Mouse (Mus musculus) heart, embryonic 11.5 days (tissue): ENCODE measurements around the gene Ntrk1. TPM values are rescaled to one million over a fixed set of nuclear protein-coding genes. Genes with fewer than 3 reads are reported as not detected.

Experiments used
- ATAC-seq: fragments of 200-750 bp; cut with Nextera tagmentation; replicated peaks from 2 replicates; pipeline ENCODE4 v1.8.0; 2017; ENCODE audit warnings: moderate library complexity; ENCODE audit not compliant: insufficient number of reproducible peaks, low FRiP score, low TSS enrichment
- H3K27ac ChIP-seq: fragments of 300-500 bp; sonication (generic); 2 replicates; pipeline ENCODE4 v1.5.1; 2014; ENCODE audit warnings: mild to moderate bottlenecking, low read depth, low read length
- H3K27me3 ChIP-seq: fragments of 300-500 bp; sonication (generic); 2 replicates; pipeline ENCODE4 v1.6.1; 2014; ENCODE audit warnings: mild to moderate bottlenecking, low read length, mixed read lengths; ENCODE audit not compliant: control insufficient read depth, insufficient read depth
- H3K36me3 ChIP-seq: fragments of 300-500 bp; sonication (generic); 2 replicates; pipeline ENCODE4 v1.6.1; 2014; ENCODE audit warnings: mild to moderate bottlenecking, low read length, moderate library complexity, mixed read lengths; ENCODE audit not compliant: control insufficient read depth, insufficient read depth
- H3K4me1 ChIP-seq: fragments of 300-500 bp; sonication (generic); 2 replicates; pipeline ENCODE4 v1.6.1; 2014; ENCODE audit warnings: low read length; ENCODE audit not compliant: control insufficient read depth, insufficient read depth
- H3K4me2 ChIP-seq: fragments of 300-500 bp; sonication (generic); 2 replicates; pipeline ENCODE4 v1.6.1; 2014; ENCODE audit warnings: mild to moderate bottlenecking, moderate library complexity
- H3K4me3 ChIP-seq: fragments of 300-500 bp; sonication (generic); 2 replicates; pipeline ENCODE4 v1.5.1; 2014; ENCODE audit warnings: low read depth, low read length
- H3K9ac ChIP-seq: fragments of 300-500 bp; sonication (generic); 2 replicates; pipeline ENCODE4 v1.6.1; 2014; ENCODE audit warnings: mild to moderate bottlenecking, low read depth, low read length, moderate library complexity
- H3K9me3 ChIP-seq: fragments of 300-500 bp; sonication (generic); replicated peaks from 2 replicates; pipeline ENCODE4 v1.6.1; 2016; ENCODE audit warnings: low read length; ENCODE audit not compliant: control insufficient read depth
- WGBS: fragments of 180-500 bp; shearing (Covaris S2); extraction: QIAGEN DNeasy Blood & Tissue Kit; methylation state at CpG from one replicate; pipeline ENCODE4 v1.1.7; 2014; ENCODE audit not compliant: insufficient replicate concordance; 5-methylcytosine and 5-hydroxymethylcytosine counted together
- polyA plus RNA-seq: library from polyadenylated mRNA; unstranded; fragments of >200 nt; fragmentation: Nextera tagmentation; extraction: Ambion mirVana; gene quantifications from 2 replicates; pipeline ENCODE4 v1.2.1, GENCODE M21; 2014

Ntrk1 gene
- polyA plus RNA-seq, 1 experiment from 2014 or later: 0.30 TPM

GRCm38 (mm10) chr3:87796736-87797334 is 1.9 kb upstream of the Ntrk1 start, which contains the start of gene Insrr:
Gene Insrr (plus strand): TSS chr3:87796951.
- H3K27ac ChIP-seq: no peak within 1 kb of the TSS
- H3K9me3 ChIP-seq: no peaks in the 10 kb centered on the region
- no peak within 1 kb of the TSS for H3K9ac ChIP-seq
- peaks cover 100% of the 10 kb centered on the region for H3K27me3 ChIP-seq
- H3K4me2 ChIP-seq: peak within 1 kb of the TSS; percentile 63
- ATAC-seq: no peak
- WGBS: 1% methylated on average over 29 of the region's 29 CpGs
- peaks cover 13% of the 10 kb centered on the region for H3K4me1 ChIP-seq
- H3K4me3 ChIP-seq: peak within 1 kb of the TSS; percentile 34
- H3K36me3 ChIP-seq: no peaks in the 10 kb centered on the region

- Histone ChIP-seq H3K27me3 (peaks cover 100% of the 10 kb centered on the region), H3K4me2 (peak overlapping the region; percentile 60), H3K4me3 (peak overlapping the region; percentile 33), H3K4me1 (peaks cover 13% of the 10 kb centered on the region), H3K27ac (no peak overlapping the region), H3K9me3 (no peaks in the 10 kb centered on the region), H3K9ac (no peak overlapping the region), H3K36me3 (no peaks in the 10 kb centered on the region)
- ATAC-seq: no peak
- WGBS: 15% methylated on average over 33 of the region's 33 CpGs
Observed at GRCm38 (mm10) chr3:87795336-87796277, 645 bp upstream of the Ntrk1 start.

GRCm38 (mm10) chr3:87789768-87790167 is 5.2 kb downstream of the Ntrk1 start:
- peaks cover 55% of the 10 kb centered on the region for H3K27me3 ChIP-seq
- H3K4me3 ChIP-seq: no peak overlapping the region
- no peak for ATAC-seq
- H3K9ac ChIP-seq: no peak overlapping the region
- peaks cover 12% of the 10 kb centered on the region for H3K4me1 ChIP-seq
- H3K9me3 ChIP-seq: no peaks in the 10 kb centered on the region
- H3K4me2 ChIP-seq: no peak overlapping the region
- WGBS: 32% methylated on average over 5 of the region's 5 CpGs
- no peak overlapping the region for H3K27ac ChIP-seq
- no peaks in the 10 kb centered on the region for H3K36me3 ChIP-seq

GRCm38 (mm10) chr3:87789248-87789647 is 5.7 kb downstream of the Ntrk1 start:
- no peak overlapping the region for H3K9ac ChIP-seq
- peaks cover 11% of the 10 kb centered on the region for H3K4me1 ChIP-seq
- H3K27me3 ChIP-seq: peaks cover 50% of the 10 kb centered on the region
- H3K4me3 ChIP-seq: no peak overlapping the region
- no peaks in the 10 kb centered on the region for H3K36me3 ChIP-seq
- ATAC-seq: no peak
- H3K27ac ChIP-seq: no peak overlapping the region
- WGBS: 53% methylated on average over 1 of the region's 1 CpGs
- H3K4me2 ChIP-seq: no peak overlapping the region
- no peaks in the 10 kb centered on the region for H3K9me3 ChIP-seq

GRCm38 (mm10) chr3:87785626-87786214 is 9.2 kb downstream of the Ntrk1 start:
- Histone ChIP-seq H3K27ac (no peak overlapping the region), H3K9me3 (no peaks in the 10 kb centered on the region), H3K4me1 (peaks cover 11% of the 10 kb centered on the region), H3K27me3 (peaks cover 22% of the 10 kb centered on the region), H3K4me2 (no peak overlapping the region), H3K36me3 (no peaks in the 10 kb centered on the region), H3K4me3 (no peak overlapping the region), H3K9ac (no peak overlapping the region)
- ATAC-seq: no peak
- 18% methylated on average over 6 of the region's 6 CpGs for WGBS

- no peak for ATAC-seq
- H3K27ac ChIP-seq: no peak overlapping the region
- peaks cover 23% of the 10 kb centered on the region for H3K27me3 ChIP-seq
- H3K9me3 ChIP-seq: no peaks in the 10 kb centered on the region
- H3K4me2 ChIP-seq: no peak overlapping the region
- WGBS: 52% methylated on average over 5 of the region's 5 CpGs
- H3K4me1 ChIP-seq: peaks cover 11% of the 10 kb centered on the region
- no peaks in the 10 kb centered on the region for H3K36me3 ChIP-seq
- no peak overlapping the region for H3K4me3 ChIP-seq
- no peak overlapping the region for H3K9ac ChIP-seq
Observed at GRCm38 (mm10) chr3:87785156-87785555, 9.8 kb downstream of the Ntrk1 start.

GRCm38 (mm10) chr3:87783282-87784023 is 11.5 kb downstream of the Ntrk1 start:
- no peaks in the 10 kb centered on the region for H3K9me3 ChIP-seq
- no peak overlapping the region for H3K4me3 ChIP-seq
- no peak for ATAC-seq
- H3K27me3 ChIP-seq: peaks cover 33% of the 10 kb centered on the region
- WGBS: 83% methylated on average over 25 of the region's 25 CpGs
- no peaks in the 10 kb centered on the region for H3K36me3 ChIP-seq
- H3K4me1 ChIP-seq: peaks cover 6% of the 10 kb centered on the region; the same call in 1 of the 2 replicates
- H3K4me2 ChIP-seq: no peak overlapping the region
- no peak overlapping the region for H3K9ac ChIP-seq
- H3K27ac ChIP-seq: no peak overlapping the region

GRCm38 (mm10) chr3:87779086-87779485 is 15.9 kb downstream of the Ntrk1 start:
- peaks cover 68% of the 10 kb centered on the region for H3K27me3 ChIP-seq
- H3K4me3 ChIP-seq: no peak overlapping the region
- no peaks in the 10 kb centered on the region for H3K9me3 ChIP-seq
- no peaks in the 10 kb centered on the region for H3K36me3 ChIP-seq
- 0 out of 2 replicates have a peak overlapping the region, but pooled peaks have one; percentile 4 for H3K4me2 ChIP-seq
- H3K9ac ChIP-seq: no peak overlapping the region
- no peaks in the 10 kb centered on the region for H3K4me1 ChIP-seq
- H3K27ac ChIP-seq: no peak overlapping the region
- 47% methylated on average over 2 of the region's 2 CpGs for WGBS
- ATAC-seq: no peak
